Mouse (Mus musculus) natural killer cell, adult 2 months (primary cell): ENCODE data around the gene Bcor.
A peak's percentile ranks its signal among the peaks of the same experiment; 100 is the strongest.

Experiments
- DNase-seq, 2 experiments: peaks; one replicate each; pipeline ENCODE4 v3.0.0; 2022; ENCODE audit warnings: low spot score in 2 of 2

The Bcor gene

DNA sequence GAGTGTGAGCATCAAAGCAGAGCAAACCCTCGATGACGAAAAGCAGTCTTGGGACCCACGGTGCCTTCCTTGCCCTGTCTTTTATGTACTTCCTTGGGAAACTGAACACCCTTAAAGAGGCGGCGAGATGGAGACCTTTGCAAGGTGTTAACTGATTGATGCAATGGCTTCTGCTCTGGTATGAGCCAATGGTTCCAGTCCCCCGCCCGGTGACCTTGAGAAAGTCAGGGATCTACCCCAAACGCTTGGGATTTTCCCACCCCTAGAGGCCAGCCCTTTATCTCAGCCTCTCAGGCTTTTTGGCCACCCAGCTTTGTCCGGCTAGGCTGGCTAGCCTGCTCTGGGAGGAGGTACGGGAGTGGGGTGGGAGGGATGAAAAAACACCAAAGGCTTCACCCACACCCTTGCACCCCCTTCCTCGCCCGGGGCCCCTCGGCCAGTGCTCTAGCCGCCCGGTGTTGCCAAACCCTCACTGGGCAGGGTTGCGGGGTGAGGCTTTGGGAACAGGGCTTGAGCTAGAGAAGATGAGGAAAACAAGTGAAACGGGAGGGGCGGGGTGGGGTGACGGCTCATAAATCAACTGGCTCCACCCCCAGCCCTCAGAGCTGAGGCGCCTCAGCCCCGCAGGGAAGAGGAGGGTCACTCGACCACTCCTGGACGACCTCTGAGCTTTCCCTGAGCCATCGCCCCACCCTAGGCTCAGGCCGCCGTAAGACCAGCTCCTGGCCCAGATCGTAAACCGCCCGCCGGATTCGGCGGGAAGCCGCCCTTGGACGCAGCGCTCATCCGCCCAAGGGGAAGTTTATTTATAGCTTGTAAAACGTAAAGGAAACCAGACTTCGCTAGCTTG is 154.7 kb downstream of the Bcor start:
- DNase-seq, result no peak

DNA sequence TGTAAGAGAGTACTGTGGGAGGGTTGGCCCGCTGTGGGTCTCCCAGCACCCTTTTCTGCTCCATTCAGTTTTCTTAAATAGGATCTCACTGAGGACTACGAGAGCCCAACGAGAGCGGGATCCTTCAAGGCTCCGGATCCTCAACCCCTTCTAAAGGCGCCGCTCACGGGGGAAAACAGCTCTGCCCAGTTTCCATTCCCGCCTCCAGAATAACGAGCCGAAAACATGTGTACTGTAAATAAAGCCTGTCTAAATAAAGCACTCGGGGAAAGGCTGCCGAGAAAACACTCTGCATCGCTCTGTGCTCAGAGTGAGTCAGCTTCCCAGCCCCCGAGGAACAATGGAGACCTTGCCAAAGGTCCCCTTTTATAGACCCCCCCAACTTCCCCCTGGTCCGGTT is 155.7 kb downstream of the Bcor start:
- no peak for DNase-seq

DNA sequence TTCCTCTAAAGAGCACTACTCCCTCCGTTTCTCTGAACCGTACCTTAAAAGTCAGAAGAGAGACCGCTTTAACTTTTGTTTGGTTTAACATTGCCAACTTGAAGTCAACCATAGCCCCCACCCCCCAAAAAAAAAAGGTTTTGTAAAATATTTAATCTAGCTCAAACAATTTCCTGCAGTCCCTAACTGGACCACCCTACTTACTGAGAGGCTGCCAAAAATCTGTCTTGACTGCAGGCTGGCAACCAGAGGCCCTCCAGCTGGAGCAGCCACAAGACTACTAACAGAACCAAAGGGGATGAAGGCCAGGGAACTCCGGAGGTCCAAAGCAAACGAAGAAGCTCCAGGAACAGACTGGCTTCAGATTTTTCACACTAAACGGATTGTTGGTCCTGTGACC is 156.2 kb downstream of the Bcor start:
- no peak for DNase-seq

DNA sequence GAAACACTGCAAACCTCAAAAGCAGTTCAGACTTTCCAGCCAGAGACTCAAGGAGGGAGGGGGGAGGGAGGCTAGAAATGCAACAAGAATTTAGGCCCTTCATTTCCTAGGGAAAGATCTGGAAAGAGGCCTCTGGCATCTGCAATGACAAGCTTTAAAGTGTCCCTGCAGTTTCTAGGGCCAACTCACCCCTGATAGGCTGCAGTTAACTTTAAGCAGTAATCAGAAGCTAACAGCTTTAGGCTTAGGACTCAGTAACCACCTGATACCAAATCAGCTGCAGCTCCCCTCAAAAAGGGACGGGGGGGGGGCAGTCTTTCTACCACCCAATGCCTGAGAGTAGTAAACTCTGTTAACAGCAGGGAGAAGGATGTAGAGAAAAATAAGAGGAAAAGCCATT is 156.6 kb downstream of the Bcor start:
- no peak for DNase-seq

DNA sequence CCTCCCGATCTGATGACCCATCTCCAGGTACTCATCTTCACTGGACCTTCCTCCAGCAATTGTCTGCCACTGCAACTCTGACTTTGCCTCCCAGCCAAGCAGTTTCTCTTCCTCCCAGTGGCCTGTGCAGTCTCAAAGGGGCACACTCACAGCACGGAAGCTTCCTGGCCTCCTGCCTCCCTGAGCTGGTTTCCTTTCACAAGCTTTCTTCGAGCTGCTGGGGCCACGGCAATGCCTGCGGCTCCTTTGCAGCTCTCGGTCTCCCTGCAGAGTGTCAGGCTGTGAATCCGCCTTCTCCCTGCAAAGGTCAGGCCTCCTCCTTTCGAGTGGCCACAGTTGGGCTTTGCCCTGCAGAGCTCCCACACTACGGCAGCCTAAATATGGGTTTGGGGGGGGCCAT is 157.0 kb downstream of the Bcor start:
- peak in 1 of 2 experiments; percentile 2 for DNase-seq

DNA sequence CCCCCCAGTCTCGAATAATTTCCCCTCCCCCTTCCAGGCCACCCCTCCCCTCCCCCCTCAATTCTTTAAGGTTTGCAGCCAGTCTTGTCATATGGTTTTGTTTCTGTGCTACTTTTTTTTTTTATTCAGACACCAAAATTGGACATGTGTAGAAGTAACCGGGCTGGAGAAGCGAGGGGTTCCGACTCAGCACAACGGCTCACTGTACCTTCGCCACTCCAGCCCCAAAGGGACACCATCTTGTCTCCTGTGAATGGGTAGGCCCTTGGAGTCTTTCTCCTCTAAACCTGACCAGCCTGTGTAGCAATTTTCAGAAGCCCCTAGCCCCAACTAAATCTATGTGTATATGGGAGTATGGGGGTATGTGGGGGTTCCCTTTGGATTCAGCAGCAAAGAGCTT is 157.6 kb downstream of the Bcor start:
- no peak for DNase-seq

DNA sequence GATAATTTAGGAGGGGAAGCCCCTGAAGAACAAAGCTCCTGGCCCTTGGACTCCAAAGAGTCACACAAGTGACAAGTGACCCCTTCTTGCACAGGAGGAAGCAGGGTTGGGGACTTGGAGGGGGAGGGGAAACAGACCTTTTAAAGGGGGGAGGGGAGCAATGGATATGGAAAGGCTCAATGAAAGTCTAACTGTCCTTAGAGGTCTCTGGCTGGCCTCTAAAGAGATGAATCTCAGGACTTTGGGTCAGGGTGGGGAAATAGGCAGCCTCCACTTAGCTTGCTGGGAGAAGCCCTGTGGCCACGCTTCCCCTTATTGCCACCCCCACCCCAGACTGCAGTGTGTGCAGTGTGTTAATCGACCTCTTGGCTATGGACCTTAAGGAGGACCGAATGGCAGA is 158.2 kb downstream of the Bcor start:
- DNase-seq, result no peak

DNA sequence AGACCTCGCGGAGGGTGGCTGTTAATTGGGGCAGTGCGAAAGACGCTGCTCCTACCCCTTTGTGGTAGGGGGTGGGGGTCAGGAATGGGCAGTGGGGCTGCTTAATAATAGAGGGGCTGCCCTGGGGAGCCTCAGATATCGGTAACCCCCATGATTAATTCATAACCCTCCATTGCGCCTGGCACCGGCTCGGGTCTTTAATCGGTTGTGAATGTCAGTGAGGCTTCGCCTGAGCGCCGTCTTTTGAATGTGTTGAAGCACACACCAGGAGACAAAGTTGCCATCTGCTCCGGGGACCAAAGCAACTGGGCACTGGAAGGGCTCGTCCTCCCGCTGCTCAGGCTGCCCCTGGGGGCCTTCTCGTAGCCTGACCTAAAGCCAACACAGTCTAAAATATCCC is 158.8 kb downstream of the Bcor start:
- DNase-seq, result no peak

DNA sequence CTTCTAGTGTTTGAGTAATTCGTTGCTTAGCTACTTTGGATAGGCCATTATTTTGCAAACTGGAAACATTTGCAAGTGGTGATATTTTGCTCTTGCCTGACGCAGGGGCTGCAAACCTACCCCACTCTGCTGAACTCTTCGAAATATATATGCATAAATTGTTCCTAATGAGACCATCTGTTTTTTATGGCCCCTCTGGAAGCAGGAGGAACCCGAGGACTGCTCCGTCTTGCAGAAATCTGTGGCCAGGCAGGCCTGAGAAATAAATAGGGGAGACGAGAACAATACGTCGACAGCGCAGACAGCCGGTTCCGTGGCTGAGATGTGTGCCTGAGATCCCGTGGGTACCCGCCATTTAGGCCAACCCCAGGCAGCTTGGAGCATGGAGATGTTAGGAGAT is 159.5 kb downstream of the Bcor start:
- no peak for DNase-seq

DNA sequence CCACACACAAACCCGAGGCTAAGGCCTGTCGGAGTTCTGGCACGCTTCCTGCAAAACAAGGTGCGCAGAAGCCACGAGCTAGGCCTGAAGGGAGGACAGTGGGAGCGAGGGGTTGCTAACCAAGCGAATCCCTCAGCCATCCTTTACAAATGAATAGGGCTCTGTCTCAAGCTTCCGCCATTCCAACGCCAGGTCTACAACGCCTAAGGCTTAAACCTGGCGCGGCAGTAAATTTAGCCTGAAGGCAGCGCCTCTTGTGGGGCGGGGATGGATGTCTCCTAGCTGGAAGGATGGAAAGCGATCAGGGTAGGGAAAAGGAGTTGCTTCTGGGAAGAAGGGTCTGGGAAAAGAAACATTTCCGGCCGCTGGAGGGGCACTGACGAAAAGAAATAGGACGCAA is 160.2 kb downstream of the Bcor start:
- DNase-seq, result no peak

DNA sequence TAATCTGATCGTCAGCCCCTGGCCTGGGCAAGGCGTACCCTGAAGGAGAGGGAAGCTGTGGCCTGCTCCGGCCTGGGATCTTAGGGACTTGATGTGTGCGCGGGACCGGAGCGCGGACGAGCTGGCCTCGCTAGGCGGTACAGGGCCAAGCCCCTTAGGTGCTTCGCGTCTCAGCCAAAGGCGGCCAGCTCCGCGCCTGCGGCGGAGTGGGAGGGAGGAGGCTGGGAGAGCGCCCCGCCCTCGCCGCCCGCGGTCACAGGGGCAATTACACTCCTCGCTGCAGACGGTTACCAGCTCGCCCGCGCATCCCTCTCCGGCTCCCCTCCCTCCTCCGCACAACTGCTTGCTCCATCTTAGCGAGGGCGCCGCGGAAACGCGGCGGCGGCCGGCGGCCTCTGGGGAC is 161.2 kb downstream of the Bcor start:
- DNase-seq, result peak; percentile 37 to 59

DNA sequence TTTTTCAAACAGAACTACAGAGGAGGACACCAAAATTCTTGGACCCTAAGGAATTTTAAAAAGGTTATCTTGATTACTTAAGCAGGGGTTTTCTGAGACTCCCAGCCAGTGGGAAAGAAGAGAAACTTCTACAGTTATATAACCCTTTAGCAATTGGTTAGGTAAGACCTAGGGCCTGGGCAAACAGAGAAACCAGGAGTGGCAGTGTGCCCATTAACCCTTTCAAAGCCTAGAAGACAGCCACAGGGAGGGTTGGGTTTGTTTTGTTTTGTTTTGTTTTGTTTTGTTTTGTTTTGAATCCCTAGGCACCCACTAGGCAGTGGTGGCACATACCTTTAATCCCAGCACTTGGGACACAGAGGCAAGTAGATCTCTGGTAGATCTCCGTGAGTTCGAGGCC is 163.3 kb downstream of the Bcor start:
- DNase-seq, result no peak

DNA sequence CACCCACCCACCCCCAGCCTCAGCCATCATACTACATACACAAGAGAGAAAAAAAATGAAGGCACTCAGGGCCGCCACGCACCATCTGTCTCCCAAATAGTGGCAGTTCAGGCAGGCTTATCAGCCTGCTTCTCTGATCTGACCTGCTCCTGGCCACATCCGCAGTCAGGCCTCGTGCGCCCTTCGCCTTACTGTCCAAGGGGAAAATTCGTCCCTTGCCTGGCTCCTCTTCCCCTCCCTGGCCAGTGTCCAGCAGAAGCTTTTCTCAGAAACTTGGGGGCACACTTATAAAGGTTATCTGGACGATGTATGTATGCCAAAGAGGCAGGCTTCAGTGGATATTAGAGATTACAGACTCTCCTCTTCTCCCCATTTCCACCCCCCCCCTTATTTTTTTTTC is 163.7 kb downstream of the Bcor start:
- no peak for DNase-seq

DNA sequence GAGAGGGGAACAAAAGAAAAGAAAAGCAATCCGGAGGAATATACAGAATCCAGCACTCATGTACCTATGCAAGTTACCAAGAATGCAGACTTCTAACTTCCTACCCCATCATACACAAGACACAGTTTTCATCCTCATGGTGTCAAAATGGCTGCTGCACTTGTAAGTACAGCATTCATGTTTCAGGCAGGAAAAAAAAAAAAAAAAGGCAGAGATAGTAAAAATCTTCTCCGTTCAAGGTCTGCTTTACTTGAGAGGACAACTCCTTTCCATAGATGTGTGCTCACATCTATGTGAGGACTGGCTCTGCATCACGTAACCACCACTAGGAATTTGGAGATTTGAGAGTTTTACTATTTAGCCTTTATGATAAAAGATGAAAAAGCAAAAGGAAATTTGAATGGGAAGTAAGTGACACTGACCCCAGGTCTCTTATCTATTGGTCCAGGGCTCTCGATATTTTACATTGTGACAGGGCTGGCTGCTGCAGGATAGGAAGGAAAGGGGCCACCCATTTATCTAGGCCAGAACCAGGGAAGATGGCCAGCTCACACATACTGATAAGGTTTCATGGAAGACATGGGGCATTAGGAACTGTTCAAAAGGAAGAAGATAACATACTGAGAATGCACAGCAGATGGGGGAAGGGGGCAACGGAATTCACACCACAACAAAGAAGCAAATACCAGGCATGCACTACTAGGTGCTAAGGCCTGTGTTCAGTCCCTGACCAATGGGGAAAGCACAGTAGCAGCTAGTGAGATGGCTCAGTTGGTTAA is 166.3 kb downstream of the Bcor start:
- DNase-seq, result no peak

DNA sequence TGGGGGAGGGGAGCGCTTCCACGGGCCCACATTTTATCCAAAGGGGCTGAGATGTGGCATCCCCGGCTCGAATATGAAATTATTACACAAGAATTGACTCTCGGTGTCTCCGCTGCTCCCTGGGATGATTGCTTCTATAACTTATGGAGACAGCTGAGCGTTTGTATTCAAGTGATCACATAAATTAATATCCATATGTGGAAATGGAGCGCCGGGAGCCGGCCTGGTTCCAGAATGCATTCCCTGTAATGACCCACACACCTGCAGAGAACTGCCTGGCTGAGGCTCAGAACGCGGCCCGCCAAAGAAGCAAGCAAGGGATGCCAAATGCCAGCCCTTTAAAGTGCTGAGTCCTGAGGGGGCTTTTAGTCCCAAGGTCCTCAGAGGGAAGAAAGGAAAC is 170.7 kb downstream of the Bcor start:
- no peak for DNase-seq

DNA sequence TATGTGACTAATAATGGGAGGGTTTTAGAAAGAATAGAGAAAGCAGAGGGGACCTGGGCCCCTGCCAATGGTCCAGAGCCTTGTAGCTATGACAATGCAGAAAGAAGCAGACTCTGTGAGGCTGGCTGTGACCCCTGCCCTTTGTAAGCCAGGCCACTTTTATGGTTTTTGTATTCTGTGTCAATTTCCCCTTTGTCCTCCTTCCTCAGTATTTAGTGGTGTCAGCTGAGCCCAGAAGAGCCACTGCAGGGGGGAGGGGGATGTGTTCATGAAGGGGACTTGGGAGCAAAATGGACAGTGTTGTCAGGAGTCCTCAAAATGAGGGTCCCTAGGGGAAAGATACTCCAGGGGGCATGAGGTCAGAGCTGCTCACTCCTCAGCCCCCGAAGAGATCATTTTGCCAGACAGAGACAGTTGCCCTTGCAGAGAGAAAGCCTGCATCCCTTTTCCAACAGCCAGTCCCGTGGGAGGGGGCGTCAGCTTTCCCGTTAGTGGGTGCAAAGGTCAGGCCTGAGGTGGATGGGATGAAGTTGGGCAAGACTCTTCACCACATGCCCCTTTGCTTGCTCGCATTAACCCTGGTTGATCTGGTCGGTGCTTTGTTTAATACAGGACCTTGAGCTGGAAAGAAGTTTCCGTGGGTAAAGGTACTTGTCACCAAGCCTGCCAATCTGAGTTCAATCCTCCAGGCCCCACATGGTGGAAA is 171.8 kb downstream of the Bcor start:
- DNase-seq, result no peak

DNA sequence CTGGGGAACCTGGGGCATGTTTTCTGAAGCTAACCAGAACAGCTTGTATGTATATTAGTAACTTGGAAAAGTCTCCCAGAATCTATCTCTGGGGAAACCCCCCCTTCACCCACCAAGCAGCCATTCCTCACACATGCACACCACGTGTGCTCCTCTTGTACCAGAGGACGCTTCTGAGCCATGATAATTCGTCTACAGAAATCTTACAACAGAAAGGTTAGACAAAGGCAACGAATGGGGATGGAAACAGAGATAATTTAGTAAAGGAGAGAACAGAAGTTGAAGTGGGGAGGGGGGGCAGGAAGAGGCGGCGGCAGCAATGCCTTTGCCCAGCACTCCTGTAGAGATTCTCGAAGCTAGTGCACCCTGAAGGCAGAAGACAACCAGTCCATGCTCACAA is 172.6 kb downstream of the Bcor start:
- DNase-seq, result no peak
